Mouse (Mus musculus): ENCODE measurements around the gene Glp2r.

Glp2r gene

GRCm38 (mm10) chr11:67657685-67658382 is 113.1 kb downstream of the Glp2r start:
- DNase-seq, result no peak

GRCm38 (mm10) chr11:67656811-67657210 is 114.1 kb downstream of the Glp2r start:
- no peak for DNase-seq

- no peak for DNase-seq
These were observed 114.6 kb downstream of the Glp2r start for GRCm38 (mm10) chr11:67656366-67656765.

DNA sequence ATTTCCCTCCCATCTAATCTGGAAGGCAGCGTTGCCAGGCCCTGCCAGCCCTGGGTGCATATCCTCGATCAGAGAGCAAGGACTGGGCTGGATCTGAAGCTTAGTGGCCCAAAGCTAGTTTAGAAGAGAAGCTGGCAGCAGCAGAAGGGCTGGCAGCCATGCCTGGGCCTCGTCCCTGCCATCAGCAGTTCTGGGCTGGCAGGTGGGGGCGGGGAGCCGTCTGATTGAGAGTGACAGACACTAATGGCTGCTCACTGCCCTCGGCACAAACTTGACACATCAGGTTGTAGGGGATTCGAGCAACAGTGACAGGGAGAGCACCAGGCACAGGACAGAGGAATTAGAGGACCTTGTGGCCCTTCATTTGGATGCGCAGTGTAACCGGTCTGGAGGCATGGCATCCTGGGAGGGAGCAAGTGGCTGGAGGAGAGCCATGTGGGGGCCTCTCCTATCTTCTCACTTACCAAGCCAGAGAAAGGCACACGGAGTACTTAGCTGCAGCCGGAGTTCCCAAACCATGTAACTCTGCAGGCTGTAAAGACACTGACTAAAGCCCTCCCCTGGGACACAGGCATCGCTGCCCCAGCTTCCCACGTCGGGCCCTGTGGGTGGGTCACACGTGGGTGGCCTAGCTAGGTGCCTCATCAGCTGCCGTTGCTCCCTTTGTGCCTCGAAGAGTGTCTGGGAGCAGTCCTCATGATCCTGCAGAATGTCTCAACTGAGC is 115.6 kb downstream of the Glp2r start:
- DNase-seq, result no peak

DNA sequence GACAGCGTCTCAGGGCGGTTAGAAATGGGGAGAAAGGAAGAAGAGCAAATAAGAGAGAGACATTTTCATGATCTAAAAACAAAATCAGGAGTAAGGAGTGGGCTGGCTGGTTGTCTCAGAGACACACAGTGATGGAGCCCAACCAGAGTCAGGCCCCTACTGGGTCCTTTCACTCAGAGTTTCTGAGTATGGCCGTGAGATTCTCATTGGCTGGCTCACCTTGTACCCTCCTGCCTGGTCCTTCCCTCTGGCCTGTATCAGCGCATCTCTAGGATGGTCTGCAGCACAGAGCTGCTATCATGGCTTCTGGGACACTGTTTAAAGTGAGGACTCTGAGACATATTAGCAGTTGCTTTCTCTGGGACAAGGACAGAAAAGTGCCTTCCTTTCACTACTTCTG is 116.4 kb downstream of the Glp2r start:
- no peak for DNase-seq

- DNase-seq, result no peak
These were observed 117.3 kb downstream of the Glp2r start for GRCm38 (mm10) chr11:67653521-67654090.

DNA sequence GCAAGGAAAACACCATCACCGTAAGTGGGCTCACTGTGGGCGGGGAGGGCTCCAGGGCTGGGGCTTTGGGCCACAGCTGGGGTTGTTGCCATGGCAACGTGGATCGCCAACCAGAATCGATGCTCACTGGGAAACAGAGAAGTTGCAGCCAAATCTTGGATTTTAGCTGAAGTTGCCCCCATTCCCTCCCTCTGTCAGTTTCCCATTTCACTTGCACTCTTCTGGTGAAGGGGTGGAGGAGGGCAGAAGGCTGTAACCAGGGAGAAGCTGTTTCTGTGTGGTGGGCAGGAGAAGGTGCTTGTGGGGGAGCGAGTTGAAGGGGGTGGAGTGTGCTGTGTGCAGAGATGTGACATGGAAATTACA is 118.1 kb downstream of the Glp2r start:
- DNase-seq, result no peak

GRCm38 (mm10) chr11:67652194-67652892 is 118.6 kb downstream of the Glp2r start:
- DNase-seq, result no peak

DNA sequence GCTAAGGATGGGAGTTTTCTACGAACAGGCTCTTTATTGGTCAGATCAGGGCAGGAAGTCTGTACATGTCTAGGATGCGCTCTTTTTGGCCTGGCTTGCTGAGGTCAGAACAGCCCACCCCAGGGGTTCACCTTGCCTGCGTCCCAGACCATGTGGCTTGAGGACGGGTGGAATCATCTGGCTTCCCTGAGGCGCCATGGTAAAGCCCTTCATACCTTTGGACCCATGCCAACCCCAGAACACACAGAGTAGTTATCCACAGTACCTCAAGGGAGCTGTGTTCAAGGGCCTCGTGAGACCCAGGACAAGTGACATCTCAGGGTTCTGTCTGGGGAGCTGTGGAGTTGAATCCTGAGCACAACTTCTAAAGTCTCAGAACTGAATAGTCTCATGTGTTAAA is 119.2 kb downstream of the Glp2r start:
- no peak for DNase-seq

DNA sequence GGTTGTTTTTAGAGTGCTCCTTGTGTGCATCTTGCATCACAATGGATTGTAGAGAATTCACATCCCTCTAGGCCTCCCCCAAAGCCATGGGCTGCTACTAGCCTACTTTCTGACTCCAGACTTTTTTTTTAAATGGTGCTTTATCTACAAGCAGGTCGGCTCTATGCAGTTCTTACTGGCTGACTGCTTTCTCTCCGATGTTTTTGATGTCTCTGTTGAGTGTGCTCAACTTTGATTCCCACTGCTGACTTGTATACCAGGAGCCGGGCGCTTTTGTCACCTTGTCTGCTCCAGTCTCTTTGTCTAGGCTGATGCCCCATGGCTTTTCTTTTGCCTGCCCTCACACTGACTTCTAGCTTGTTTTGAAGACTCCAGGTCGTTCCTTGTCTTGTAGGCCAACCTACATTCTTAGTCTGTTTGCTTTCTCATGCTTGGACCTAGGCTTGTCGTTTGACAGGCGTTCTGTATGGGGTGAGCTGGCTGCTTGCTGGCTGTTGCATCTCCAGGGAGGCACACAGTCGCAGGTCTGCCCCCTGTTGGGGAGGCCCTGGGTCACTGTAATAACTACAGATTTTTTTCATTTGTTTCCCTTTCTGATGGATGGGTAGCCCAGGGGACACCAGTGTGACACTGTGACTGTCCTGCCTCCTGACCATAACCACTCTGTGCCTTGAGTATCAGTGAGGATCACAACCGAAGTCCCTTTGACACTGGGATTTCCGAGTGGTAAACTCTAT is 120.8 kb downstream of the Glp2r start:
- no peak for DNase-seq

GRCm38 (mm10) chr11:67648651-67649407 is 122.1 kb downstream of the Glp2r start:
- no peak for DNase-seq

DNA sequence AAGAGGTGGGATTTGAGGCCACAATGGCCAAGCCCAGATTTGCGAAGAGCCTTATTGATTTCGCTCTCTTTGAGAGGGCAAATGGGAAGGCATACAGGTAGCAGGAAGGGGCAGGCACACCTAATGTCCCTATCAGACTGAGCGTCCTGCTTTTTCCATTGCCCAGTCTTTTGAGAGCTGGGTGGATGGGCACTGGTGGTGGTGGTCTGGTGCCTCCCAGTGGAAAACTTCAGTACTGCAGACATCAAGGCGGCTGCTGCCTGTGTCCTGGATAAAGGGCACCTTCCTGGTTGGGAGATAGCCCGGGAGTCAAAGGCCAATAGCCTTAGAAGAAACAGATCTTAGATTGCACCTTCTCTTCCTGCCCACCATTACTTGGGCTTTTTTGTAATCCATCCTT is 123.2 kb downstream of the Glp2r start:
- DNase-seq, result peak; percentile 67

- no peak for DNase-seq
These were observed 126.3 kb downstream of the Glp2r start for GRCm38 (mm10) chr11:67644632-67645149.

GRCm38 (mm10) chr11:67643465-67643864 is 127.5 kb downstream of the Glp2r start:
- DNase-seq, result no peak

GRCm38 (mm10) chr11:67642835-67643234 is 128.1 kb downstream of the Glp2r start:
- DNase-seq, result no peak

- DNase-seq, result no peak
These were observed 128.5 kb downstream of the Glp2r start for GRCm38 (mm10) chr11:67642421-67642820.

GRCm38 (mm10) chr11:67640299-67640698 is 130.7 kb downstream of the Glp2r start:
- DNase-seq, result no peak

DNA sequence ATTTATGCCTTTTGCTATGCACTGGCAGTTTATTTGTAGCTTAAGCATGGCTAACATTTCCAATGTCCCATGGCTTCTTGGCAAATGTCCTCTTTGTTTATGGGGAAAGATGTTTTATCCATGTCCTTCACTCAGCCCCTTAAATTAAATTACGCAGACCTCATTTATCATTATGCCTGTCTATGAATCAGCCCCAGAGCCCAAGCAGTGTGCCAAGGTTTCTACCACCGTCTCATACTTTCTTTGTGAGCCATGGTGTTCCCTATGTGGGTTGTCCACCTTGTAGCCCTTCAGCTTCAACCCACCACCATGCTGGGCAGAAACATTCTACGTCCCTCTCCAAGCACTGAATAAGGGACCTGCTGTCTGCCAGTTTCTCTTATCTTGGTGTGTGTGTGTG is 132.6 kb downstream of the Glp2r start:
- no peak for DNase-seq

DNA sequence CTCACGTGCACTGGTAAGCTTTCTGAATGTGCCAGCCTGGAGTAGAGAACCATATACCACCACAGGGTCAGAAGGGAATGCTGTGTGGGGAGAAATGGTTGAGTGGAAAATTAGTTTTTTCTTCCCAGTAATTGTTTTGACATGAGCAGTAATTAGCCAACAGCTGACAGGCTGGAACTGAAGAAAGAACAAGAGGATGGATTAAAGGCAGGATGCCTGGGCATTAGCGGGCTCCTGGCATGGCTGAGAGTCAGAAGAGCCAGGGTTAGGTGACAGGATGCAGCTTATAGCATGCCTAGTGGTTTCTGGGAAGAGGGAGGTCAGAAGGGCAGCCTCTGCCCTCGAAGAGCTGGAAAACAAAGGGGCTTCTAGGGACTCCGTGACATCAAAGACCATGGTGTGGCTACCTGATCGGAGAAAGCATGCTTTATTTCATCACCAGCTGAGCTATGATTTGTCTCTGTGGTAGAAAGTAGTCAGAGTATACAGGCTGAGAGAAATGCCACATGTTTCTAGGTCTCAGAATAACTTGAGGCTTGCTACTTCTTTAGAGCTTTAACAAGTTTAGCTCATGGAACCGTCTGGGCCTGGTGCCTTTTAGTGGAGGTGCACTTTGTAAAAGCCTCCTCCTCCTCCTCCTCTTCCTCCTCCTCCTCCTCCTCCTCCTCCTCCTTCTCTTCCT is 133.9 kb downstream of the Glp2r start:
- DNase-seq, result no peak

- no peak for DNase-seq
These were observed 134.8 kb downstream of the Glp2r start for GRCm38 (mm10) chr11:67636201-67636600.

DNA sequence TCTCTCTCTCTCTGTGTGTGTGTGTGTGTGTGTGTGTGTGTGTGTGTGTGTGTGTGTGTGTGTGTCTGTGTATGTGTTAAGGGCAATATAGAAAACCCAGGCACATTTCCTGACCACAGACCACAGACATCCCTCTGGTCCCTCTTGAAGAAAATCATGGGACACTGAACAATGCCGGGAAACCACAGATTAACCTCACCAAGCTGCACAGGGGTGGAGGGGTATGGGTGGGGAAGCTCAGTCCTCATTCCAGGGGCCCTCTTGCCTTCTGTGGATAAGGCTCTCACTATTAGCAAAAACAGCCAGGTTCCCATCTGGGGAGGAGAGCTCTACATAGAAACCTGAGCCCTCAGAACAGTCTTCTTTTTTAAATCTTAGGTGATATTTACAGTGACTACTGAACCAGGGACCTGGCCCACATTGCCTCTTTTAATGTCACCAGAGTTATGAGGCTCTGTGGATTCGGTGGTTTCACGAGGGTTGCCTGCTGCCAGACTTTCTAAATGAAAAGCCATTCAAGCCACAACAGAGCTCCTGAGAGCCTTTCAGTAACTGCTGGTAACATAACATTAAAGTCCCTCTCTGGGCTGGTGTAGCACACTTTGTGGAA is 137.2 kb downstream of the Glp2r start:
- DNase-seq, result no peak
